Mouse (Mus musculus): ENCODE results near the gene Gbp9. TPM values are rescaled to one million over a fixed set of nuclear protein-coding genes. Genes with fewer than 3 reads are reported as not detected.
"Not testable (repeated sequence)": the region's sequence is repeated elsewhere in the genome, so short reads cannot be mapped to it uniquely, and the experiment has no call there.

Gene Gbp9
- 100 to 1,000 TPM in 1 of 2 experiments, 10 to 100 TPM in 1; 93.3 to 104 TPM for polyA plus RNA-seq (2017; shearing (Covaris generic))

DNA sequence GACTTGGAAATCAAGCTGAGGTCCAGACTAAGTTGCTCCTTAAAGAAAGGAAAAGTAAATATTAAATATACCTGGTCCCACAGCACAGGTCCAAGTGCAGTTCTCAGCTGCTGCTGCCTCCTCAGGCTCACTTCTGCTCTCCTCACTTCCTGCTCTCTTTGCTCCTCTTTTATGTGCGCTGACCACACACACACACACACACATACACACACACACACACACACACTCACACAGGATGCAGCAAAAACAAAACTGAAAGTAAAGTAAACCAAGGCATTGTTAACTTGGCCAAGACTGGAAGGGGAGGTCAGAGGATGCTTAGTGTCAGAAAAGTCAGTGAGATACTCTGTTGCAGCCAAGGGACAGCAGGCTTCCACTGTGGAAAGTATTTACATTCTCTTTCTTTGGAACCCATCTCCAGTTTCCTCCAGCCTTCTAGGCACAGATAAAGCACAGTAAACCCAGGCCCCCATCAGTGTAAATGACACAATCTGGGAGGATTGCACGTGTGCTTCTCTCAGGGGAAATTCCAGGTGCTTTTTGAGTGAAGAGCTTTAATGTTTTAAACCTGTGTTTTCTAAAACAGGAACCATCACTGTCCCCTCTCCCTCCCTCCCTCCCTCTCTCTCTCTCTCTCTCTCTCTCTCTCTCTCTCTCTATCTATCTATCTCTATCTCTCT is at the start of gene Gbp9, which contains the start of the genes Gbp8 and Gbp4:
Gbp9 (minus strand) TSS at position 131 of the 680 bp plus-strand sequence.
Gbp8 (minus strand) TSS at position 132 of the 680 bp plus-strand sequence.
Gbp4 (minus strand) TSS at position 178 of the 680 bp plus-strand sequence.
- peak; percentile 76 for ATAC-seq

DNA sequence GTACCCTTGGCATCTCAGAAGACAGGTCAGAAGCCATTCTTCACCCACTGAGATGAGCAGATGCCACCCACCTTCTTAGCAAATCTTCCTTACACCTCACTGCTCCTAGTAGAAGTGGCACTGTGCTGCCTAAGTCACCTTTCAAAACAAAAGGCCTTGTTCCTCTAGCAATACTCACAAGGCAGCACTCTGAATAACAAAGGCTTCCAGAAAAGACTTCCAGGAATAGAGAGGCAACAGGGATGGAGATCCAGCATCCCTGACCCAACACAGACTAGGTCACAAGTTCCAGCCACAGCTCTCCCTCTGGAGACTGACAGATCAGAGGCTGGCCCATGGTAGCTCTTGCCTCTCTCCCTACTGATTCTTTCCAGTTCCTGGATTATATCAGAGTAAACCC is 42.1 kb upstream of the Gbp9 start:
- ATAC-seq: no peak

DNA sequence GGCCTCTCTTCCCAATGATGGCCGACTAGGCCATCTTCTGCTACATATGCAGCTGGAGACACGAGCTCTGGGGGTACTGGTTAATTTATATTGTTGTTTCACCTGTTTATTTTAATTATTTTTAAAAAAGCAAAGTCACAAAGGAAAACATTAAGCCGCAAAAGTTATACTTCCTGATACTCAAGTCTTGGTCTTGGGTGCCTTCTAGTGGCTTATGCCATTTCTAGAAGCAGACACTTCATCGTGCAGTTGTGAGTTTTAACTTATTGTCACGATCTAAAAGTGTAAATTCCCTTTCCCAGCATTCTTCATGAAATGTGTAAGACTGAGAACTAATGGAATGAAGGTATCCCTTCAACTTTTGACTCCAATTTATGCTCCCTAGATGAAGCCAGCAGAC is 17.2 kb upstream of the Gbp9 start:
- ATAC-seq: no peak

DNA sequence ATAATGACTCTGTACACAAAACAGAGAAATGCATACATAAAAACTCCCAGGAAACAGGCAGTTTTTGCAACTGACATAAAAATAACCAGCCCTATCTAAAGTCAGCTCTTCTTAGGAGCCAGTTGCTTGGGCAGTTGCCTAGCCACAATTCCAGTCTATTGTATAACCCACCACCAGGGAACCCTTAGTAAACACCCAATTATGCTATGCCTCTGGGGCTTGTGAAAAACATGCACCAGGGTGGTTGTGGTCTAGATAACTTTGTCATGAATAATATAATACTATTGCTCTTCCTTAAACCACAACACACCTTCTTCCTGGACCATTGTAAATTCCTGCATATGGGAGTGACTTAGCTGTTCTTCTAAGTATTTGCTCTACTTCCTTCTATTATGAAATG is 14.7 kb upstream of the Gbp9 start:
- ATAC-seq: no peak

DNA sequence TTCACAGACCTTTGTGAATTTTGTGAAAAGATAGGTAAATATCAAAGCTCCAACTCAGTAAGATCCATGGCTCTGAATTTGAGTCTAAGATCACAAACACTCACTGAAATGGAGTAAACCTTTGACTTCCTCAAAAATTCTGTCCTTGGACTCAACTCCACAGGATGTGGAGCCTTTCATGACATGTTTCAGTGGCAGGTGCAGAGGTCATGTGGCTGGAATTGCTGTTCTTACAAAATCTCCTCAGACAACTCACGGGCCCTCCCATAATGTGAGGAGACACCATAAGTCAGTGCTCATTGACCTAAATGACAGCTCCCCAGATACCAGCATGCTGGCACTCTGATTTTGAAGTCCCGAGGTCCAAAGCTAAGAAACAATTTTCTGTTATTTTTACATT is 8.7 kb upstream of the Gbp9 start:
- not testable (repeated sequence) for ATAC-seq

GRCm38 (mm10) chr5:105146447-105146846 is 7.1 kb upstream of the Gbp9 start:
- no peak for ATAC-seq

GRCm38 (mm10) chr5:105145731-105146130 is 6.4 kb upstream of the Gbp9 start:
- peak; percentile 48 for ATAC-seq

- not testable (repeated sequence) for ATAC-seq
These were observed 911 bp upstream of the Gbp9 start for GRCm38 (mm10) chr5:105140089-105140810.

GRCm38 (mm10) chr5:105138906-105139305 is 433 bp downstream of the Gbp9 start:
- no peak for ATAC-seq

GRCm38 (mm10) chr5:105136706-105137304 is 2.5 kb downstream of the Gbp9 start:
- not testable (repeated sequence) for ATAC-seq

DNA sequence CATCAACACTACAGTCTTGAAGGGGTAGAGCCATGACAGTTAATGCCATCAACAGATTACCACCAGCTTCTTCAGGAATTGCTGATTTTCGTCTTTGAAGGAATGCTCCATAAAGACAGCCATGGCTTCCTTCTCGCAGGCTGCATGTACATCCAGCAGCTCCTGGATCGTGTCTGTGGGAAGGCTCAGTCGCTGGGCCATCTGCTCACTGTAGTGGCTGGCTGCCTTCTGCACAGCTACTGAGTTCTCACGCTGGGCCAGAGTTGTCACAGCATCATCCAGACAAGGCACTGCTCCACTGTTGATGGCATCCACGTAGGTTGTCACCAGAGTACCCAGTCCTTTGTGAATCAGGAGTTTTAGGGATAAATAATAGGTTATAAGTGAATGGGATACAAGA is 17.6 kb downstream of the Gbp9 start:
- not testable (repeated sequence) for ATAC-seq

GRCm38 (mm10) chr5:105115740-105116139 is 23.6 kb downstream of the Gbp9 start:
- ATAC-seq: peak; percentile 10

DNA sequence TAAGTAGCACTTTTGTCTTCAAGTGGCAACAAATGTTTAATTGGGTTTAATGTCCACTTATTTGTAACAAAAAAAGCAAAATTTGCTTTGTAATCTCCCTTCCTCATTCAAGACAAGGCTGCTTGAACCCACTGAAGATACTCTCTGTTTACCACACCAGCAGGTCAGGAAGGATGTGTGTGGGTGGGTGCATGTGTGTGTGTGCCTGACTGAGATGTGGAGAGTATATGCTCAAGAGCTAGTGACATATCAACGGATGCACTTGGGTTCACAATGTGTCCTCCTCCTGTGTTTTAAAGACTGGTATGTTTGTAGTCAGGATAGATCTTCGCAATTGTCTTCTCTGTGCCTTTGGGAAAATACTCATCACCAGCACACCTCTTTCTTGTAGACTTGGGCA is 24.6 kb downstream of the Gbp9 start:
- peak; percentile 81 for ATAC-seq

GRCm38 (mm10) chr5:105113656-105114055 is 25.7 kb downstream of the Gbp9 start:
- ATAC-seq: no peak

GRCm38 (mm10) chr5:105110271-105110852 is 29.0 kb downstream of the Gbp9 start:
- peak; percentile 62 for ATAC-seq

- not testable (repeated sequence) for ATAC-seq
These were observed 29.6 kb downstream of the Gbp9 start for GRCm38 (mm10) chr5:105109775-105110174.

DNA sequence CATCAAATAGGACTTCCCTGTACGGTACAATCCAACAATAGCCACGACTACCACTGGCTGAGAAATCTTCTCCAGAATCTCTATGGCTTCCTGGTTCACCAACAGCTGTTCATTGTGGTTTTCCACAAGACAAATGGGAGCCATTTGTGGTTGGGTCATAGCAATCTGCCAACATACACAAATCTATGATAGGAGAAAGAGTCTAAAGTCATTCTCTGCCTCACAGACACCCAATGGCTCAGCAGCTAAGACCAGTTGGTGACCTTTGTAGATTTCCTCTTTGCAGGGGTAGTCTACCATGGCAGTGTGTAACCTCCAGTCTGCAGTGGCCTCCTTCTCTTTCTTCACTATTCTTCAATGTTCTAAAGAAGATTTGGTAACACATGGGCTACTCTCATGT is 33.6 kb downstream of the Gbp9 start:
- ATAC-seq: not testable (repeated sequence)

GRCm38 (mm10) chr5:105081900-105082299 is 57.4 kb downstream of the Gbp9 start:
- ATAC-seq: no peak

DNA sequence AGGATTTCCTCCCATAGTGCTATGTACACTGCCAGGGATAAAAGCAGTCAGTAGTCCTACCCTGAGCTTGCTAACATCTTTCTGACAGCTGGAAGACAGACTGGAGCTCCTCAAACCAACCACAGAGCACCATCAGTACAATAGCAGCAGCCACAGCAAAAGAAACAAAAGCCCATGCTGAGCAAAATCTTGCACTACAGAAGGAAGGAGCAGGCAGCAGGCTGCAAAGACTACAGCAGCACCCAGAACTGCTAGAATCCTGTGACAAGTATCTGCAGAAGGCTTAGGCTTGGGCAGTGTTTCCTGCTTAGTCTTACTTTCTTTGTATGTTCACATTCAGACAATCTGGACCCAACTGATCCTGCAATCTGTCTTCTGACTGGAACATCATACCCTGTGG is 71.0 kb downstream of the Gbp9 start:
- ATAC-seq: not testable (repeated sequence)

- ATAC-seq: not testable (repeated sequence)
These were observed 74.9 kb downstream of the Gbp9 start for GRCm38 (mm10) chr5:105064443-105064842.

- ATAC-seq: no peak
These were observed 76.0 kb downstream of the Gbp9 start for GRCm38 (mm10) chr5:105063321-105063720.

GRCm38 (mm10) chr5:105062403-105062802 is 76.9 kb downstream of the Gbp9 start:
- peak; percentile 84 for ATAC-seq

- ATAC-seq: no peak
These were observed 79.1 kb downstream of the Gbp9 start for GRCm38 (mm10) chr5:105060224-105060623.
